ENCODE assay signal across 7 mouse cellular contexts in genomic region chr10:60002203-60002602, GRCm38 (mm10). TPM values are rescaled to one million over a fixed set of nuclear protein-coding genes. Genes with fewer than 3 reads are reported as not detected.
DNase-seq lines count a peak whose midpoint lies in the region; ATAC-seq lines count a peak whose summit lies in the region.

No protein-coding gene starts in this region.

- H3K9ac ChIP-seq in neural tube, embryonic 11.5 days (ENCODE audit: low read length) = peak overlapping the region; percentile 82
- H3K9ac ChIP-seq in embryonic facial prominence, embryonic 11.5 days (replicated peaks; ENCODE audit: low read length) = peak overlapping the region; percentile 79
- peak overlapping the region; percentile 78 for H3K9ac ChIP-seq in hindbrain, embryonic 12.5 days

- H3K9me3 ChIP-seq in neural tube, embryonic 11.5 days (ENCODE audit: control insufficient read depth, low read length) = no peaks in the 10 kb centered on the region
- H3K9me3 ChIP-seq in embryonic facial prominence, embryonic 11.5 days (replicated peaks; ENCODE audit: control insufficient read depth, low read length) = no peaks in the 10 kb centered on the region
- no peaks in the 10 kb centered on the region for H3K9me3 ChIP-seq in hindbrain, embryonic 12.5 days (replicated peaks)
- no peaks in the 10 kb centered on the region for H3K9me3 ChIP-seq in midbrain, embryonic 10.5 days (replicated peaks)

- H3K4me3 ChIP-seq in neural tube, embryonic 11.5 days (ENCODE audit: low read depth, low read length) = peak overlapping the region; percentile 57
- peak overlapping the region; percentile 54 for H3K4me3 ChIP-seq in embryonic facial prominence, embryonic 11.5 days (ENCODE audit: low read depth, low read length)
- H3K4me3 ChIP-seq in hindbrain, embryonic 12.5 days = peak overlapping the region; percentile 57
- peak overlapping the region; percentile 76 for H3K4me3 ChIP-seq in midbrain, embryonic 10.5 days

- 0 out of 2 replicates have a peak, but pooled peaks cover 4% of the 10 kb centered on the region for H3K4me1 ChIP-seq in neural tube, embryonic 11.5 days (ENCODE audit: control insufficient read depth, insufficient read depth, low read length)
- H3K4me1 ChIP-seq in embryonic facial prominence, embryonic 11.5 days (ENCODE audit: control insufficient read depth, insufficient read depth, low read length) = no peaks in the 10 kb centered on the region
- H3K4me1 ChIP-seq in hindbrain, embryonic 12.5 days = peaks cover 15% of the 10 kb centered on the region
- peaks cover 22% of the 10 kb centered on the region for H3K4me1 ChIP-seq in midbrain, embryonic 10.5 days

- ATAC-seq in neural tube, embryonic 11.5 days (ENCODE audit: insufficient read depth, low FRiP score, low TSS enrichment) = no peak
- ATAC-seq in embryonic facial prominence, embryonic 11.5 days (replicated peaks; ENCODE audit: insufficient number of reproducible peaks, low FRiP score, low TSS enrichment, low read depth) = no peak
- ATAC-seq in hindbrain, embryonic 12.5 days (ENCODE audit: low FRiP score) = no peak

- peak overlapping the region; percentile 70 for H3K4me2 ChIP-seq in neural tube, embryonic 11.5 days (ENCODE audit: low read depth)
- peak overlapping the region; percentile 72 for H3K4me2 ChIP-seq in embryonic facial prominence, embryonic 11.5 days (ENCODE audit: low read depth, low read length)
- H3K4me2 ChIP-seq in hindbrain, embryonic 12.5 days (replicated peaks) = peak overlapping the region; percentile 86

- 8% methylated on average over 12 of the region's 12 CpGs for WGBS in neural tube, embryonic 11.5 days
- WGBS in embryonic facial prominence, embryonic 11.5 days = 6% methylated on average over 12 of the region's 12 CpGs
- 9% methylated on average over 12 of the region's 12 CpGs for WGBS in hindbrain, embryonic 12.5 days
- 8% methylated on average over 12 of the region's 12 CpGs for WGBS in midbrain, embryonic 10.5 days

- H3K36me3 ChIP-seq in neural tube, embryonic 11.5 days (ENCODE audit: control insufficient read depth, insufficient read depth, low read length) = no peaks in the 10 kb centered on the region
- H3K36me3 ChIP-seq in embryonic facial prominence, embryonic 11.5 days (replicated peaks; ENCODE audit: control insufficient read depth, insufficient read depth, low read depth, low read length) = no peaks in the 10 kb centered on the region
- H3K36me3 ChIP-seq in hindbrain, embryonic 12.5 days = peaks cover 4% of the 10 kb centered on the region; the same call in 1 of the 2 replicates
- peaks cover 20% of the 10 kb centered on the region for H3K36me3 ChIP-seq in midbrain, embryonic 10.5 days

- H3K27ac ChIP-seq in neural tube, embryonic 11.5 days (ENCODE audit: low read depth, low read length) = peak overlapping the region; percentile 93; the same call in 1 of the 2 replicates
- H3K27ac ChIP-seq in embryonic facial prominence, embryonic 11.5 days (replicated peaks; ENCODE audit: low read depth, low read length) = peak overlapping the region; percentile 97; the same call in 1 of the 2 replicates
- H3K27ac ChIP-seq in hindbrain, embryonic 12.5 days = peak overlapping the region; percentile 98
- peak overlapping the region; percentile 97 for H3K27ac ChIP-seq in midbrain, embryonic 10.5 days (replicated peaks)

- no peaks in the 10 kb centered on the region for H3K27me3 ChIP-seq in neural tube, embryonic 11.5 days (ENCODE audit: control insufficient read depth, insufficient read depth, low read length)
- H3K27me3 ChIP-seq in embryonic facial prominence, embryonic 11.5 days (ENCODE audit: control insufficient read depth, insufficient read depth, low read length) = no peaks in the 10 kb centered on the region
- H3K27me3 ChIP-seq in hindbrain, embryonic 12.5 days = no peaks in the 10 kb centered on the region
- no peaks in the 10 kb centered on the region for H3K27me3 ChIP-seq in midbrain, embryonic 10.5 days (ENCODE audit: low read depth, poor library complexity, severe bottlenecking)

- no peak for DNase-seq in neural tube, embryonic 11.5 days (ENCODE audit: low spot score)
- DNase-seq in neural tube, embryonic 10.5 days (ENCODE audit: extremely low spot score, low spot score) = no peak
- DNase-seq in embryonic facial prominence, embryonic 11.5 days (ENCODE audit: low spot score) = no peak
- no peak for DNase-seq in midbrain, embryonic 10.5 days (ENCODE audit: low spot score)
- no peak for DNase-seq in right cerebral cortex, adult 2 months (ENCODE audit: low spot score in 2 of 2)
- no peak for DNase-seq in spleen, postnatal 14 days (ENCODE audit: low spot score in 2 of 2)

RNA-seq across cellular contexts. Expression of gene Ascc1, which starts 0.4 kb away (rescaled TPM):
- 34.9 and 35.4 TPM in 2 replicates for polyA plus RNA-seq in neural tube, embryonic 11.5 days (2014; fragmentation: Nextera tagmentation; extraction: Ambion mirVana)
- polyA plus RNA-seq in embryonic facial prominence, embryonic 11.5 days (2014; fragmentation: Nextera tagmentation; extraction: Ambion mirVana) = 43.9 and 48.7 TPM in 2 replicates
- polyA plus RNA-seq in hindbrain, embryonic 12.5 days (2016; fragmentation: Nextera tagmentation; extraction: Ambion mirVana) = 36.3 and 38.0 TPM in 2 replicates
- 34.4 and 35.5 TPM in 2 replicates for polyA plus RNA-seq in midbrain, embryonic 10.5 days (2016; fragmentation: Nextera tagmentation; extraction: Ambion mirVana)

RNA-seq across cellular contexts. Expression of gene Anapc16, which starts 0.7 kb away (rescaled TPM):
- polyA plus RNA-seq in neural tube, embryonic 11.5 days (2014; fragmentation: Nextera tagmentation; extraction: Ambion mirVana) = 89.1 and 90.4 TPM in 2 replicates
- polyA plus RNA-seq in embryonic facial prominence, embryonic 11.5 days (2014; fragmentation: Nextera tagmentation; extraction: Ambion mirVana) = 88.7 and 93.8 TPM in 2 replicates
- 113 and 119 TPM in 2 replicates for polyA plus RNA-seq in hindbrain, embryonic 12.5 days (2016; fragmentation: Nextera tagmentation; extraction: Ambion mirVana)
- 111 and 113 TPM in 2 replicates for polyA plus RNA-seq in midbrain, embryonic 10.5 days (2016; fragmentation: Nextera tagmentation; extraction: Ambion mirVana)

RNA-seq across cellular contexts. Expression of gene Ddit4, which starts 50.6 kb away (rescaled TPM):
- 5.2 and 7.0 TPM in 2 replicates for polyA plus RNA-seq in neural tube, embryonic 11.5 days (2014; fragmentation: Nextera tagmentation; extraction: Ambion mirVana)
- 6.3 and 6.9 TPM in 2 replicates for polyA plus RNA-seq in embryonic facial prominence, embryonic 11.5 days (2014; fragmentation: Nextera tagmentation; extraction: Ambion mirVana)
- polyA plus RNA-seq in hindbrain, embryonic 12.5 days (2016; fragmentation: Nextera tagmentation; extraction: Ambion mirVana) = 78.1 and 78.6 TPM in 2 replicates
- 31.8 and 31.9 TPM in 2 replicates for polyA plus RNA-seq in midbrain, embryonic 10.5 days (2016; fragmentation: Nextera tagmentation; extraction: Ambion mirVana)
